Mouse (Mus musculus) olfactory bulb, adult 2 months (tissue): ENCODE measurements around the gene Qsox1.

ENCODE experiments used
- CTCF ChIP-seq: fragments of 200-500 bp; IDR thresholded peaks from 2 replicates; pipeline ENCODE4 v1.5.1; 2012; ENCODE audit warnings: low read depth, mild to moderate bottlenecking, low read length, moderate library complexity; ENCODE audit not compliant: insufficient read depth
- POLR2A ChIP-seq: fragments of 200-500 bp; IDR thresholded peaks from 2 replicates; pipeline ENCODE4 v1.6.1; 2012; ENCODE audit warnings: mild to moderate bottlenecking, low read depth, low read length, moderate library complexity; ENCODE audit not compliant: insufficient read depth

DNA sequence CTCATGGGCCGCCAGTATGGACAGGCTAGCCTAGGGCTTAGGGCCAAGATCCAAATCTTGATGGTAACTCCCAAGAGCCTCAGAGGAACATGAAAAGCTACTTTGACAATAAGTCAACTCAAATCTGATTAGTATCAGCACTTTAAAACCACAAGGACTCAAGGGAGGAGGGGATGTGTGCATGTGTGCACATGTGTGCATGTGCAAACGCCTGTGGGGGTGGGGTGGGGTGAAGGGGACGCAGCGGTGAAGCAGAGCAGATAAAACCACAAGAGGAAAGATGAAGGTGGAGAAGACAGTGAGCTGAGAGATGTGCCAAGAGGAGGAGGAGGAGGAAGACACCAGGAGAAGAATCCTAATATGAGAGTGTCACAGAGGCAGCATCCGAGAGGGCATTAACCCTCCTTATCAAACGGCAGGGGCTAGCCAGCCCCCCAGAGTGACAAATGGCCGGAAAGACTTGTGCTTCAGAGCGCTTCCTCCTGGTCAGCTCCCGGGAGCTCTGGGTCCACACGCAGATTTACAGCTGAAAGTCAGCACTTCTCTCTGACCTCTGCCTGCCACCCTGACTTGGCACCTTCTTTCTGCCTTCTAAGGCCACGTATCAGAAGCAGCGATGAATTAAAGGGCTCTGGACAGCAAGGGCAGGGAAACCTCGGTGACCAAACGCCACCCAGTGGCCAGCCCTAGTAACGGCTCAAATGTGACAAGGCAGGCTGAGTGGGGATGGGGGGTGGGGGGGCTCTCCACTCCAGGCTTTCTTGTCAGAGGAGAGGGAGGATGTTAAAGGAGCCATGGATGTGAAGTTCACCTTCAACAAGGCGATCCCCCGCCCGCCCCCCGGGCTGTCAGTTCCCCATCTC, 28.1 kb downstream of the Qsox1 start:
- peak; percentile 74 for TF ChIP-seq CTCF
- TF ChIP-seq POLR2A = no peak
